Mouse (Mus musculus) CH12.LX (cell line): ENCODE measurements around the gene Gm5767.

Source experiments
- CTCF ChIP-seq, 2 experiments: IDR thresholded peaks in 1 of 2; conservative IDR thresholded peaks in 1 of 2; 2 replicates each; pipeline ENCODE4 v1.5.1; 2011 to 2012; ENCODE audit warnings: low read depth in 2 of 2, low read length in 2 of 2, improper control_type of control experiment in 1 of 2, inconsistent platforms in 1 of 2, mild to moderate bottlenecking in 1 of 2, moderate library complexity in 1 of 2
- JUND ChIP-seq: conservative IDR thresholded peaks from 2 replicates; pipeline ENCODE4 v1.6.1; 2011; ENCODE audit warnings: low read depth, low read length, improper control_type of control experiment
- KAT2A ChIP-seq: IDR thresholded peaks from 2 replicates; pipeline ENCODE4 v1.6.1; 2012; ENCODE audit warnings: low read length, improper control_type of control experiment, inconsistent platforms; ENCODE audit not compliant: insufficient replicate concordance
- MXI1 ChIP-seq: IDR thresholded peaks from 2 replicates; pipeline ENCODE4 v1.6.1; 2011; ENCODE audit warnings: mild to moderate bottlenecking, low read depth, low read length, improper control_type of control experiment
- POLR2A ChIP-seq: IDR thresholded peaks from 2 replicates; pipeline ENCODE4 v1.6.1; 2011; ENCODE audit warnings: low read depth, mild to moderate bottlenecking, improper control_type of control experiment, low read length
- TBP ChIP-seq: conservative IDR thresholded peaks from 2 replicates; pipeline ENCODE4 v1.6.1; 2011; ENCODE audit warnings: low read depth, low read length, improper control_type of control experiment
- ZNF384 ChIP-seq: IDR thresholded peaks from 2 replicates; pipeline ENCODE4 v1.6.1; 2012; ENCODE audit warnings: low read depth, low read length, improper control_type of control experiment, inconsistent platforms

- TF ChIP-seq CTCF (conservative IDR thresholded peaks at IDR 0.05 in 1 of 2, IDR thresholded peaks at IDR 0.05 in 1 of 2; ENCODE audit: low read depth in 2 of 2, low read length in 2 of 2) (no peak), JUND (no peak), KAT2A (no peak), TBP (no peak), POLR2A (no peak), ZNF384 (no peak), MXI1 (no peak)
Observed at GRCm38 (mm10) chr16:8656256-8656655, 24.3 kb upstream of the Gm5767 start.
